Mouse (Mus musculus) left cerebral cortex, adult 9 months (tissue): ENCODE measurements around the gene Bcl2l11.
"Not testable (repeated sequence)": the region's sequence is repeated elsewhere in the genome, so short reads cannot be mapped to it uniquely, and the experiment has no call there.

Source experiments
- DNase-seq, 2 experiments: peaks; one replicate each; pipeline ENCODE4 v3.0.0; 2022; ENCODE audit warnings: low spot score in 2 of 2

Gene Bcl2l11

GRCm38 (mm10) chr2:128125635-128126470 lies at the start of gene Bcl2l11:
TSS of gene Bcl2l11 (plus strand) at chr2:128126038.
- DNase-seq: peak; percentile 68 to 87

DNA sequence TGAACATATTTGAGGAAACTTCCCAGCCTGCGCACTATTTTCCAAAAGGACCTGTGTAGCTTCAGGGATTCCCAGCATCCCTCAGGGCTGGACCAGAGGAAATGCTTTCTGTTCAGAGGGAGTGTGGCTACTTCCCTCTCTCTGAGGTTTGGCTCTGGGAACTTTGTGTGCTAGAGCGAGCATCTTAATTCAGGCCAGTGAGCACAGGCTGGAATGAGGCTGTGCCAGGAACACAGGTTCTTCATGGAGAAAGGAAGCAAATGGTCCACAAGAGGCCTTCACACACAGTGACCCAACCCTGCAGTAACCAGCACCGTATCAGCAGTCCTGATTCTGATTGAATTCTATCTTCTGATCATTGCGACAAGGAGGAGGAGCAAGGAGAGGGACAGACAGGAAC lies 48.9 kb upstream of the Bcl2l11 start:
- no peak for DNase-seq

DNA sequence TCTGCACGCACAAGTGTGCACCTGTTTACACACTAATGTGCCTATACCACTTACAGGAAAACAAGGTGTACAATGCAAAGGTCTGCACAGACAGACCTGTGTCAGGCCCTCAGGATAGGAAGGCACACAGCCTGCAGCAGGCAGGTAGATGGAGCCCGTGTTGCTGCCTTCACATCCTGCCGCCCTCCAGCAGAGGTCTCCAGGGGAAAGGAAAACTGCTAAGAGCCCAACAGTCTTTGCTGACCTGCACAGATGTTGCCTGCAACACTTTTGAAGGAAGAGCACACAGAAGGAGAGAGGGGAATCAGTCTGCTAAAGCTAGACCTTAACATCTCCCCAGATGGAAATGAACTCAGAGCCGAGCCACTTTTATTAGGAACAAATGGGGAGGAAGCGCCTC lies 47.0 kb upstream of the Bcl2l11 start:
- DNase-seq: no peak

DNA sequence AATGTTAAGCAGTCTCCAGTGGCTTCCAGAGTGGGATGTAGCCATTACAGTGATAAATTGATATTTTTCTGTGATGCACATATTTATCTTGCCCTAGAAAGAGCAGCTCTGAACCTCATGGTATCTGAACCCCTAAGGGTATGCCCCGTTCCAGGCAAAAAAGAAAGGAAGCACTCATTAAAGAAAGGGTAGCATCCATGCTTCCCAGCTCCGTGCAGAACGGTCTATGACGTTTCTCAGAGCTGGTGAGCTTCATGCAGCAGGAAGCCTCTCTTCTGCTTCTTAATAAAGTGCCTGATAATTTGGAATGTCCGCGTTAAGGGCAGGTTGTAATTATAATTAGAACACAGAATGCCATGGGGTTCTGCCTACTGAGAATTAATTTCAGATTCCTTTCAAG lies 46.5 kb upstream of the Bcl2l11 start:
- no peak for DNase-seq

DNA sequence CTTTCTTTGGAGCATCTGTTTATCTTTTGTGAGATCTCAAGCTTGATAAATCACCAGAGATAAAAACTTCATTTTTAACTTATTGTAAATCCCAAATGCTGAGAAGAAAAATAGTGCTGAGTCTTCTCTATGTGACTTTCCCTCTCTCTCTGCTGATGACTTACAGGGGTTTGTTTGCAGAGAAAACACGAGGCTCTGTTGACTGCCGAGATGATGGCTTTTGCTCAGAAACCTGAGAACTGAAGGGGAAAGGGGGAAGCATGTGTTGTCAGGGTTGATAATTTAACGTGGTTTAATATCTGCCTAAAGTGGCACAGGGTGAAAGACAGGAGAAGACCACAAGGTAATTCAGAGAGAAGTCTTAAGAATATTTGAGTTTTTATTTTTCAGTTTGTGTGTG lies 42.0 kb upstream of the Bcl2l11 start:
- DNase-seq: no peak

DNA sequence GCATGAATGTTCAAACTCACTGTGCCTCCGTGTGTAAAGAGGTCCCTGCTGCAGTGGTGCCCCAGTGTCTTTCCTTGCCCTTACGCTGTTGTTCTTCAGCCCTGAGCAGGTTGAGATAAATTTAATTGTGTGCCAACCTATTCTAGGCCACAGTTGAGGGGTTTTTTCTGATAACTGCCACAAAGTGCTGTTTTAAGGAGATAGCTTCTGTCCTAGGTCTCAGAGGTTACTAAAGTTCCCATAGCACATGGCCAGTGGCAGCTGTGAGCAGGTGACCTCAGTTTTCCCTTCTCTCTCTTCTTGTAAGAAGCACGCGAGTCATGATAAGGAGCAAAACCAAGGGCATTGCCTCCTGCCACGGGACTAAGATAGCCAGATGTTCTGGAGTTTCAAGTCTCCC lies 41.2 kb upstream of the Bcl2l11 start:
- DNase-seq: no peak

GRCm38 (mm10) chr2:128085481-128085880 lies 40.4 kb upstream of the Bcl2l11 start:
- DNase-seq: no peak

- peak in 1 of 2 experiments; percentile 35 for DNase-seq
These were observed 39.4 kb upstream of the Bcl2l11 start for GRCm38 (mm10) chr2:128086301-128086886.

DNA sequence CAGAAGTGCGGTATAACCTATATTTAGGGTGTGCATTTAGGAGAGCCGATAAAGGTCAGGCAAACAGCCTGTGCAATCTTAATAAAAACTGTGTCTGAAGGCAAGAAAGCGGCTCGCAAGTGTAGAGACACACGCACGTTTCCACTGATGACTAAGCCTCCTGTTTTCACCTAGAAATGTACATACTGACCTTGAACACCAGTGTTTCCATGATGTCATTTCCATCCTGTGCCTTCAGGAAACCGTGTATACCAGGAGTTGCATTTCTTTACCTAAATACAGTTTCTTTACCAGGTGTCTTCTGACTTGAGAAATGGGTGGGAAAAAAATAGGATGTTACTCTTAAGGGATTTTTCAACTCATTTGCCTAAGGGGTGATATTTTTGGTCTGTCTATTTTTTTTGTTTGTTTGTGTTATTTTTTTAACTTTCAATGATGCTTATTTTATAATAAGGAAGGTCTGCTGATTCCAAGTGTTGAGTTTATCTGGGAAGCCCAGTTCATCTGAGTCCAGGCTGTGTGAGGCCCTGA lies 38.8 kb upstream of the Bcl2l11 start:
- DNase-seq: no peak

DNA sequence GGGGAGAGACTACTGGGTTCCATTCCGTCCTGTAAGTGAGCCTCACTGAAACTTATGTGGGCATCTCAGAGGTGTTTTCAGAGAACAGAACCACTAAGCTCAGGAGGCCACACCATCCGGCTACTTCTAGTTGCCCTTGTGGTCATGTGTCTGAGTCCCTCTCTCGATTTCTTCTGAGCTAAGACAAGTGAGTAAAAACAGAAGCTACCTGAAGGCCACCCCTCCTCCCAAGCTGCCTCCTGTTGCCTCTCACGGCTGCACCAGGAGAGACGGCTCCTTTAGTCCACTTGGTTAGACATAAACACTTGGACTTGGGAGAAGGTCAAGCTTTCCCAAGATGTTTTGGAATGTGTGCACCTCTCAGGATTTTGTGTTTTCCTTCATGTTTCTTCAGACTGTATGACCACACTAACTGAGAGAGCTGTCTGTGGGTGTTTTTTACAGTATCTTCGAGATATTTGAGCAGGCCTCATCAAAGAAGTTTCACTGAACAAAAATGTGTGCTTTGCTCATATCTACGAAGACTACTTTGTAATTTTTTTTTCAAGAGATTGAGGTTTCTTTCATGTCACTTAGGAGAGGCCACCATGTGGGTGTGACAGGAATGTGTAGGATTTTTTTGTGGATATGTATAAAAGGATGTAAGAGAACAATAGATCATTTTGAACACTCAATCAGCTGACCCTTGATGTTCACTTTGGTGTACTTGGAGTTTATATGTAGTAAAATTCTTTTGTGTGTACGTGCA lies 37.9 kb upstream of the Bcl2l11 start:
- no peak for DNase-seq

DNA sequence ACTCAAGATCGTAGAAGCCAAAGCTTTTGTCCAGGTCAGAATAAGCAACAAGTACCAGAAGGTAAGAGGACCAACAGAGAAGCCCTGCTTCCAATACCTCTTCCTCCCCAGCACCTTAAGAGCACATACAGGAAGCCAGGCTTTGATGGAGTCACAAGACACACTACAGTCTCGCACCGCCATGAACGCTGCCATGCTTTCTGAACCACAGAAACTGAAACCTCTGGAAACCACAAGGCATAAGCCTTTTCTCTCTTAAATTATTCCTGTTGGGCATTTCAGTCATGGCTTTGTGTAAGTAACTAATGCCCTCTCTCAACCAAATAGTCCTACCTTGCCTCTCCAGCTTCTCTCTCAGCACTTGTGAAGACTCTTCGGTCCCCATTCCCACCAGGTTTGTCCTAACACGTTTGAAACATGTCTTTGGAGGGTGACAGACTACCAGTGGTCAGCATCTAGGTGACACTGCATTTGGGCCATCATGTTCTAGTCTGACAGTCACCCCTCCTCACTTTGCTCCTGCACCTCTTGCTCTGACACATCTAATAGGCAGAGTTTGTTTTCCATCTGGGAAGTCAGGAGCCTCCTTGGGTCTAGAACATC lies 35.5 kb upstream of the Bcl2l11 start:
- no peak for DNase-seq

DNA sequence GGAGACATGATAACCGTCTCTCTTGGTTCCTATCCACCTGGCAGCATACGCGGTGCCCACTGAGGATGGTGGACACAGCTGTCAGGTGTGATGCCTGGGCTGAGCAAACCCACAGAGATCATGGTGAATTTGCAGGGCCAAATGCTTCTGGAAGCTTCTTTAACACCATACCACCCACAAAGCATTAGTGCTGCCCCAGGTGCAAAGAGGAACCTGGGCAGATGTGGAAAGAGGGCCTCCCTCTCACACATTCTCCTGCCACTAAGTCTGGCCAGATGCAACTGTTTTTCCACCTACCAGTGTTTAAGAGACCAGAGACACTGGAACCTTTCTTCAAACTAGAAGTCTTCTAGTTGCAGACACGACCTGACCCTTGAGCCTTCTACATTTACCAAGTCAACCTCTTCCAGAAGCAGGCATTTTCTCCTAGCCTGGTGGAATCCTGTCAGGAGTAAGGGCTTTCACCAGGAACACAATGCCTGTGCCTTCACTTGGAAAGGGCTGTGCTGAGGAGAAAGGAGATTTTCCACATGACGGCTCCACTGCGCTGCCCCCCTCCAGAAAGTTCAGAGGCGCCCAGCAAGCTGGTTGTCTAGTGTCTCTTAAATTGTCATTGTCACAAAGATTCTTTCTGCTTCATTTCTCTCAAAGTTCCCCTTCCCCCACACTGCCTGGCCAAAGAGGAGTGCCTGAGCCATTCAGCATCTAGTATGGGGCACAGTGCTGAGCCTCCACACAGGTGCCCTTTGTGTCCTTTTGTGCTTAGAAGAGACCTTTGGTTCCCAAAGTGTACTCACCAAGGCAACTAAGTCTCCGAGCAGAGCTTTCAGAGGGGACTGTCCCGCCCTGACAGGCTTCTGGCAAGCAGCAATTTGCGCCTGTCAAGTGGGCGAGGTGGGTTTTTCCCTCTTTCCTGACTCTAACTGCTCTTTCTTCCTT lies 34.1 kb upstream of the Bcl2l11 start:
- no peak for DNase-seq

- DNase-seq: no peak
These were observed 33.4 kb upstream of the Bcl2l11 start for GRCm38 (mm10) chr2:128092451-128092850.

DNA sequence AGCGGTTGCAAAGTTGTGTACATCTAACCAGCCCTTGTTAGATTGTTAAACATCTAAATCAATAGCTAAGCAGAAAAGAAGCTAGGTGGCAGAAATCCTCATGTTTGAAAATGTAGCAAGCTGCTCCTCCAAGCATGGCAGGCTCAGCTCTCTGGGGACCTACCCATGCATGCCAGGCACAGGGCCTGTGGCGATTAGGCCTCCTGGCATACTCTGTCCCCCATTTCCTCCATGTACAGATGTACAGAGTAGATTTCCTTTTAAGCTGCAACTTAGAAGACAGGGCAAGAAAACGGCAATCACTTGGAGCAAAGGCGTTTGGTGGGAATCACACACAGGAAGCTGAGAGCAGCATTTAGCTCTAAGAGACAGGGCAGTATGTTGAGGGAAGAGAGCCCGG lies 31.6 kb upstream of the Bcl2l11 start:
- DNase-seq: no peak

- DNase-seq: no peak
These were observed 31.2 kb upstream of the Bcl2l11 start for GRCm38 (mm10) chr2:128094602-128095001.

DNA sequence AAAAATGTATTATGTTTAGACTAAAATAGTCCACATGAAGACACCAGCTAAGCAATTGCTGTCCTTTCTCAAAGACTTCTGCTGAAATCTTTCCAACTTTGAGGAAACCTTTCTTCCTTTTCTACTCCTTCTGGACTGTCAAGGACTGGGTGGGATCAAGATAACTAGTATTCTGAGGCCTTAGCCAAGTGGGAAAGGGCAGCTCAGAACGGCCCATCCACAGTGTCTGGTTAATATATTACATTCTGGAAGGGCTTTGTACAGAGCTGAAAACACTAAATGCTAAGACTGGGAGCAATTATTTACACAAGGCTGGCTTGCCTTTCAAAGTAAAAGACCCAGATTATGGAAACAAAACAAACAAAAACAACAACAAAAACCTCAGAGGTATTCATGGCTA lies 30.6 kb upstream of the Bcl2l11 start:
- DNase-seq: no peak

DNA sequence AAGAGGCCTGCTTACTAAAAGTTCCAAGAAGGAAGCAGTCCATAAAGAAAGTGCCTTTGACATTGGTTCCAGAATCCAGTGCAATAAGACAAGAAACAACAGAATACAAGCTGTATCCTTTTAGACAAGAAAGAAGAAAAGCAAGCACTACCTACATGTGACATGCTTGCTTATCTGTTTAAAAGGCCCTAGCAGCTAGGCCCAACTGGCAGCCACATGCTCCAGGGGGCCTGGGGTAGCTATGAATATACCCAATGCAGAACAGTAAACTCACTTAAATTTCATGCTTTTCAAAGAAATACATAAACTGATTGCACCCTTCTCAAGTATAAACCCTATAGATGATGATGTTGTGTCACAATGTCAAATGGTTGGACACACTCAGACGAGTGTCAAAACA lies 29.8 kb upstream of the Bcl2l11 start:
- no peak for DNase-seq

GRCm38 (mm10) chr2:128098118-128098517 lies 27.7 kb upstream of the Bcl2l11 start:
- DNase-seq: not testable (repeated sequence)

DNA sequence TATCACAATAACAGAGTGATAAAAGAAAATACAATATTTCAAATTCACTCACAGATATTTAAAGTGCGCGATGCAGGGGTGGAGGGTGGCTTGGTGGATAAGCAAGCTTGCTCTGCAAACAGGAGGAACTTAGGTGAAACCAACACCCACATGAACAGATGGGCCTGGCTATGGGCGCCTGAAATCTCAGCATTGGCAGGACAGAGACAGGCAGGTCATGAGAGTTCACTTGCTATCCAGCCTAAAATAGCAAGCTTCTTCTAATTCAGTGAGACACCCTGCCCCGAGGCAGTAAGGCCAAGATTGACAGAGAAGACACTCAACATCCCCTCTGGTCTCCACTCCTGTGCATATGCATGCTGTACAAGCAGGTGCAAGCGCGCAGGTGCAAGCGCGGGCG lies 23.8 kb upstream of the Bcl2l11 start:
- DNase-seq: no peak

- no peak for DNase-seq
These were observed 21.0 kb upstream of the Bcl2l11 start for GRCm38 (mm10) chr2:128104815-128105214.

DNA sequence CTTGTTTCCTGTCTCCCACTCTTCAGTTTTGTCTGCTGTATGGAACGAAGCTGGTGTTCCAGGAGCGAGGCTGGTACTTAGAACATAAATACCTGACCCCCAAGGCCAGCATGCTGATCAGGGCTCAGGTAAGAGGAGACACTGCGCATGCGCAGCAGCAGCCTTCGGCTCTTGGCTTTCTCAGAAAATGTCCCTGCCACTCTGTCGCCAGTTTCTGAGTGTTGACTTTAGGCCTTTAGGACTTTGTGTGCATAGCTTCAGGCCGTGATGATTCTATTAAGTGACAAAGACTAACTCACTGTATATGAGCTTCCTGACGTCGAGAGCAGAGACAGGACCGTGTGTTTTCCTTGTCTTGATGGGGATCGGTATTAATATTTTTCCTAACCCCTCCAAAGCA lies 20.2 kb upstream of the Bcl2l11 start:
- DNase-seq: no peak
